Mouse (Mus musculus): ENCODE measurements around the gene Ces1f. TPM values are rescaled to one million over a fixed set of nuclear protein-coding genes. Genes with fewer than 3 reads are reported as not detected.

Ces1f gene
- total and polyA plus RNA-seq, 3 experiments = not detected

- Histone ChIP-seq H3K36me3 (replicated peaks) (no peaks in the 10 kb centered on the region), H3K27me3 (ENCODE audit: insufficient read depth, low read length) (no peaks in the 10 kb centered on the region), H3K4me1 (ENCODE audit: insufficient read depth, low read depth, low read length) (no peaks in the 10 kb centered on the region), H3K4me3 (ENCODE audit: low read depth, low read length) (no peak overlapping the region), H3K9me3 (replicated peaks) (peaks cover 12% of the 10 kb centered on the region)
- DNase-seq (ENCODE audit: low spot score) (no peak), ATAC-seq (ENCODE audit: extremely low read depth, insufficient number of reproducible peaks, low FRiP score, poor library complexity, severe bottlenecking) (no peak)
- no peak for TF ChIP-seq GATA1 (IDR thresholded peaks at IDR 0.05; ENCODE audit: borderline replicate concordance, low read length)
- no peak for TF ChIP-seq GATA2 (IDR thresholded peaks at IDR 0.05; ENCODE audit: borderline replicate concordance, low read depth, low read length)
- TF ChIP-seq POLR2AphosphoS5 (IDR thresholded peaks at IDR 0.05; ENCODE audit: insufficient replicate concordance, low read depth, low read length) = no peak
- no peak for TF ChIP-seq TAL1 (conservative IDR thresholded peaks at IDR 0.05; ENCODE audit: low read depth, low read length)
- TF ChIP-seq CTCF (IDR thresholded peaks at IDR 0.05; ENCODE audit: low read depth, low read length) = no peak
Measured at GRCm38 (mm10) chr8:93246057-93246456, 33.5 kb downstream of the Ces1f start.

GRCm38 (mm10) chr8:93239884-93240283, 39.7 kb downstream of the Ces1f start:
- no peak for TF ChIP-seq GATA2 (IDR thresholded peaks at IDR 0.05; ENCODE audit: borderline replicate concordance, low read depth, low read length)
- TF ChIP-seq POLR2AphosphoS5 (IDR thresholded peaks at IDR 0.05; ENCODE audit: insufficient replicate concordance, low read depth, low read length) = no peak
- TF ChIP-seq CTCF (IDR thresholded peaks at IDR 0.05; ENCODE audit: low read depth, low read length) = no peak
- no peak for TF ChIP-seq GATA1 (IDR thresholded peaks at IDR 0.05; ENCODE audit: borderline replicate concordance, low read length)
- no peak for TF ChIP-seq TAL1 (conservative IDR thresholded peaks at IDR 0.05; ENCODE audit: low read depth, low read length)
- Histone ChIP-seq H3K27me3 (ENCODE audit: insufficient read depth, low read length) (no peaks in the 10 kb centered on the region), H3K36me3 (replicated peaks) (no peaks in the 10 kb centered on the region), H3K4me3 (ENCODE audit: low read depth, low read length) (no peak overlapping the region), H3K9me3 (replicated peaks) (peaks cover 8% of the 10 kb centered on the region), H3K4me1 (ENCODE audit: insufficient read depth, low read depth, low read length) (no peaks in the 10 kb centered on the region)
- no peak for DNase-seq (ENCODE audit: low spot score)
- ATAC-seq (ENCODE audit: extremely low read depth, insufficient number of reproducible peaks, low FRiP score, poor library complexity, severe bottlenecking) = no peak

- H3K27me3 ChIP-seq (ENCODE audit: insufficient read depth, low read length) = no peaks in the 10 kb centered on the region
- no peaks in the 10 kb centered on the region for H3K4me1 ChIP-seq (ENCODE audit: insufficient read depth, low read depth, low read length)
- peaks cover 11% of the 10 kb centered on the region for H3K9me3 ChIP-seq (replicated peaks)
- no peak for ATAC-seq (ENCODE audit: extremely low read depth, insufficient number of reproducible peaks, low FRiP score, poor library complexity, severe bottlenecking)
- no peak for DNase-seq (ENCODE audit: low spot score)
- no peak for TF ChIP-seq TAL1 (conservative IDR thresholded peaks at IDR 0.05; ENCODE audit: low read depth, low read length)
- TF ChIP-seq CTCF (IDR thresholded peaks at IDR 0.05; ENCODE audit: low read depth, low read length) = no peak
- no peak for TF ChIP-seq GATA2 (IDR thresholded peaks at IDR 0.05; ENCODE audit: borderline replicate concordance, low read depth, low read length)
- TF ChIP-seq GATA1 (IDR thresholded peaks at IDR 0.05; ENCODE audit: borderline replicate concordance, low read length) = no peak
- no peak for TF ChIP-seq POLR2AphosphoS5 (IDR thresholded peaks at IDR 0.05; ENCODE audit: insufficient replicate concordance, low read depth, low read length)
- no peak overlapping the region for H3K4me3 ChIP-seq (ENCODE audit: low read depth, low read length)
- H3K36me3 ChIP-seq (replicated peaks) = no peaks in the 10 kb centered on the region
Measured at GRCm38 (mm10) chr8:93235681-93236080, 43.9 kb downstream of the Ces1f start.

- Histone ChIP-seq H3K9me3 (replicated peaks) (peaks cover 11% of the 10 kb centered on the region), H3K4me1 (ENCODE audit: insufficient read depth, low read depth, low read length) (no peaks in the 10 kb centered on the region), H3K36me3 (replicated peaks) (no peaks in the 10 kb centered on the region), H3K4me3 (ENCODE audit: low read depth, low read length) (no peak overlapping the region), H3K27me3 (ENCODE audit: insufficient read depth, low read length) (no peaks in the 10 kb centered on the region)
- TF ChIP-seq POLR2AphosphoS5 (IDR thresholded peaks at IDR 0.05; ENCODE audit: insufficient replicate concordance, low read depth, low read length) (no peak), GATA2 (IDR thresholded peaks at IDR 0.05; ENCODE audit: borderline replicate concordance, low read depth, low read length) (no peak), CTCF (IDR thresholded peaks at IDR 0.05; ENCODE audit: low read depth, low read length) (no peak), TAL1 (conservative IDR thresholded peaks at IDR 0.05; ENCODE audit: low read depth, low read length) (no peak), GATA1 (IDR thresholded peaks at IDR 0.05; ENCODE audit: borderline replicate concordance, low read length) (no peak)
- no peak for DNase-seq (ENCODE audit: low spot score)
- ATAC-seq (ENCODE audit: extremely low read depth, insufficient number of reproducible peaks, low FRiP score, poor library complexity, severe bottlenecking) = no peak
Measured at GRCm38 (mm10) chr8:93234706-93235105, 44.8 kb downstream of the Ces1f start.

GRCm38 (mm10) chr8:93234068-93234467, 45.5 kb downstream of the Ces1f start:
- ATAC-seq (ENCODE audit: extremely low read depth, insufficient number of reproducible peaks, low FRiP score, poor library complexity, severe bottlenecking) (no peak), DNase-seq (ENCODE audit: low spot score) (no peak)
- Histone ChIP-seq H3K4me1 (ENCODE audit: insufficient read depth, low read depth, low read length) (no peaks in the 10 kb centered on the region), H3K9me3 (replicated peaks) (peaks cover 13% of the 10 kb centered on the region), H3K36me3 (replicated peaks) (no peaks in the 10 kb centered on the region), H3K27me3 (ENCODE audit: insufficient read depth, low read length) (no peaks in the 10 kb centered on the region), H3K4me3 (ENCODE audit: low read depth, low read length) (no peak overlapping the region)
- no peak for TF ChIP-seq GATA1 (IDR thresholded peaks at IDR 0.05; ENCODE audit: borderline replicate concordance, low read length)
- TF ChIP-seq CTCF (IDR thresholded peaks at IDR 0.05; ENCODE audit: low read depth, low read length) = no peak
- TF ChIP-seq GATA2 (IDR thresholded peaks at IDR 0.05; ENCODE audit: borderline replicate concordance, low read depth, low read length) = no peak
- TF ChIP-seq POLR2AphosphoS5 (IDR thresholded peaks at IDR 0.05; ENCODE audit: insufficient replicate concordance, low read depth, low read length) = no peak
- no peak for TF ChIP-seq TAL1 (conservative IDR thresholded peaks at IDR 0.05; ENCODE audit: low read depth, low read length)

- TF ChIP-seq CTCF (IDR thresholded peaks at IDR 0.05; ENCODE audit: low read depth, low read length) (no peak), TAL1 (conservative IDR thresholded peaks at IDR 0.05; ENCODE audit: low read depth, low read length) (no peak), GATA1 (IDR thresholded peaks at IDR 0.05; ENCODE audit: borderline replicate concordance, low read length) (no peak), POLR2AphosphoS5 (IDR thresholded peaks at IDR 0.05; ENCODE audit: insufficient replicate concordance, low read depth, low read length) (no peak), GATA2 (IDR thresholded peaks at IDR 0.05; ENCODE audit: borderline replicate concordance, low read depth, low read length) (no peak)
- H3K9me3 ChIP-seq (replicated peaks) = peaks cover 19% of the 10 kb centered on the region
- H3K4me3 ChIP-seq (ENCODE audit: low read depth, low read length) = no peak within 1 kb of the TSS
- no peaks in the 10 kb centered on the region for H3K36me3 ChIP-seq (replicated peaks)
- DNase-seq (ENCODE audit: low spot score) = no peak
- no peaks in the 10 kb centered on the region for H3K27me3 ChIP-seq (ENCODE audit: insufficient read depth, low read length)
- no peak for ATAC-seq (ENCODE audit: extremely low read depth, insufficient number of reproducible peaks, low FRiP score, poor library complexity, severe bottlenecking)
- no peaks in the 10 kb centered on the region for H3K4me1 ChIP-seq (ENCODE audit: insufficient read depth, low read depth, low read length)
Measured at GRCm38 (mm10) chr8:93229446-93229845, 50.1 kb downstream of the Ces1f start, which contains the start of gene Ces1e. TSS of gene Ces1e (minus strand) at chr8:93229619.
